Mouse (Mus musculus): ENCODE measurements at regions not wholly inside any gene's neighbourhood (a gene's known extent, or its start where the extent isn't known, plus 50 kb on each side); places are given as distances from the start of the nearest gene placed in this dataset.

DNA sequence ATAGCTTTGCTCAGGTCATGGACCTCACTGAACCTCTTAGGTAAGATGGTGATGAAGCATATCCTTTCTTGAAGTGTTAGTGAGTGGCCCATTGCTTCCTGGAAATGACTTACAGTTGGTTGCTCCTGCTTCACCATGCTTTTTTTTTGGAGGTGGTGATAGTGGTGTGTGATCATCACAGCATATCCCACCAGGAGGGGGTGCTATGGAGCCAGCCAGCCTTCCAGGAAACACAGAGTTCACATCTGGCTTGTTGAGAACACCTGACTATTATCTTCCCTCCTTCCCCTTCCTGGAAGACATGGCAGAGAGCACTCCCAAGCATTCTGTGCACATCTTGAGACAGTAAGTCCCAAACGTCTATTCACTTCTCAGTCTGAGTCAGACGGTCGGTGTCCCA, 586.6 kb upstream of the Sall1 start:
- H3K36me3 ChIP-seq (replicated peaks; ENCODE audit: control insufficient read depth, insufficient read depth, low read depth, low read length), result no peaks in the 10 kb centered on the region
- no peaks in the 10 kb centered on the region for H3K9me3 ChIP-seq (replicated peaks; ENCODE audit: control insufficient read depth, low read length)
- WGBS, result 82% methylated on average over 3 of the region's 3 CpGs
- H3K4me3 ChIP-seq (ENCODE audit: low read depth, low read length), result no peak overlapping the region
- no peaks in the 10 kb centered on the region for H3K27me3 ChIP-seq (ENCODE audit: control insufficient read depth, insufficient read depth, low read length)
- H3K9ac ChIP-seq (replicated peaks; ENCODE audit: low read length), result no peak overlapping the region
- no peaks in the 10 kb centered on the region for H3K4me1 ChIP-seq (ENCODE audit: control insufficient read depth, insufficient read depth, low read length)
- H3K4me2 ChIP-seq (ENCODE audit: low read depth, low read length), result no peak overlapping the region
- H3K27ac ChIP-seq (replicated peaks; ENCODE audit: low read depth, low read length), result no peak overlapping the region
- DNase-seq (ENCODE audit: low spot score) (no peak), ATAC-seq (replicated peaks; ENCODE audit: insufficient number of reproducible peaks, low FRiP score, low TSS enrichment, low read depth) (no peak)

DNA sequence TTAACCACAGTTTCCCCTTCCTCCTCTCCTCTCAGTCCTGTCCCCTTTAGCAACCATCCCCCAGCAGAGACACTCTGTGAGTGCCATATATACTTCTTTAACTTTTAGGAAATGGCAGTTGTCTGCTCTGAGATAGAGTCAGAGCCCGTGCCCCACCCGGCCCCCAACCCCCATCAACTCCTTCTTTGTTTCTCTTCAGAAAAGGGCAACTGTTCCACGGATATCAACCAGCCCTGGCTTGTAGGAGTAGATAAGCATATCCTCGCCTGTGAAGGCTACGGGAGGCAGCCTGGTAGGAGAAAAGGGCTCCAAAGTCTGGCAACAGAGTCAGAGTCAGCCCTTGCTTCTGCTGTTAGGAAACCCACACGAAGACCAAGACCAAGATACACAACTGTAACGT, 574.1 kb upstream of the Sall1 start:
- H3K27me3 ChIP-seq (ENCODE audit: control insufficient read depth, insufficient read depth, low read length), result no peaks in the 10 kb centered on the region
- H3K36me3 ChIP-seq (replicated peaks; ENCODE audit: control insufficient read depth, insufficient read depth, low read depth, low read length), result no peaks in the 10 kb centered on the region
- DNase-seq (ENCODE audit: low spot score) (no peak), ATAC-seq (replicated peaks; ENCODE audit: insufficient number of reproducible peaks, low FRiP score, low TSS enrichment, low read depth) (no peak)
- no peak overlapping the region for H3K9ac ChIP-seq (replicated peaks; ENCODE audit: low read length)
- no peak overlapping the region for H3K27ac ChIP-seq (replicated peaks; ENCODE audit: low read depth, low read length)
- H3K4me1 ChIP-seq (ENCODE audit: control insufficient read depth, insufficient read depth, low read length), result no peaks in the 10 kb centered on the region
- no peak overlapping the region for H3K4me2 ChIP-seq (ENCODE audit: low read depth, low read length)
- H3K4me3 ChIP-seq (ENCODE audit: low read depth, low read length), result no peak overlapping the region
- no peaks in the 10 kb centered on the region for H3K9me3 ChIP-seq (replicated peaks; ENCODE audit: control insufficient read depth, low read length)
- 64% methylated on average over 7 of the region's 7 CpGs for WGBS

GRCm38 (mm10) chr8:89615863-89616558, 572.0 kb upstream of the Sall1 start:
- no peak overlapping the region for H3K4me3 ChIP-seq (ENCODE audit: low read depth, low read length)
- no peak overlapping the region for H3K9ac ChIP-seq (replicated peaks; ENCODE audit: low read length)
- H3K4me2 ChIP-seq (ENCODE audit: low read depth, low read length), result no peak overlapping the region
- no peaks in the 10 kb centered on the region for H3K36me3 ChIP-seq (replicated peaks; ENCODE audit: control insufficient read depth, insufficient read depth, low read depth, low read length)
- no peaks in the 10 kb centered on the region for H3K9me3 ChIP-seq (replicated peaks; ENCODE audit: control insufficient read depth, low read length)
- ATAC-seq (replicated peaks; ENCODE audit: insufficient number of reproducible peaks, low FRiP score, low TSS enrichment, low read depth) (no peak), DNase-seq (ENCODE audit: low spot score) (no peak)
- H3K4me1 ChIP-seq (ENCODE audit: control insufficient read depth, insufficient read depth, low read length), result no peaks in the 10 kb centered on the region
- no peaks in the 10 kb centered on the region for H3K27me3 ChIP-seq (ENCODE audit: control insufficient read depth, insufficient read depth, low read length)
- WGBS, result 55% methylated on average over 8 of the region's 8 CpGs
- no peak overlapping the region for H3K27ac ChIP-seq (replicated peaks; ENCODE audit: low read depth, low read length)

DNA sequence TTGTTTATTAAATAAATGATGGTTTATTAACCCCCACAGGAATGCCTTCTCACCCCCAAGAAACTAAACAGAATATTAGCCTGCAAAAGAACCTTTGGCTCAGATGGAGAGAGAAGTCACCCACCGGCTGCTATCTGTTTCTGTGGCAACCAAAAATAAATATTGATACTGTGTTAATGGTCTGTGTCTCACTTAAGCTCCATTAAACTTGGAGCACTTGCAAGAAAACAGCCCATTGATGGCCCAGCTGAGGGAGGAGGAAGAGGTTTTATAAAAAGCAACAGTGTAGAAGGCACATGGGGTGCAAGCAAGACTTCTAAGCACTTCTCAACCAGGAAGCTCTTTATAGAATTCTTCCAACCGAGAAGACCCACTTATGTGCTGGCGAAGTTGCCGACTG, 565.1 kb upstream of the Sall1 start:
- Histone ChIP-seq H3K36me3 (replicated peaks; ENCODE audit: control insufficient read depth, insufficient read depth, low read depth, low read length) (no peaks in the 10 kb centered on the region), H3K9me3 (replicated peaks; ENCODE audit: control insufficient read depth, low read length) (no peaks in the 10 kb centered on the region), H3K4me3 (ENCODE audit: low read depth, low read length) (no peak overlapping the region), H3K27me3 (ENCODE audit: control insufficient read depth, insufficient read depth, low read length) (no peaks in the 10 kb centered on the region), H3K9ac (replicated peaks; ENCODE audit: low read length) (no peak overlapping the region), H3K4me1 (ENCODE audit: control insufficient read depth, insufficient read depth, low read length) (no peaks in the 10 kb centered on the region), H3K4me2 (ENCODE audit: low read depth, low read length) (no peak overlapping the region), H3K27ac (replicated peaks; ENCODE audit: low read depth, low read length) (no peak overlapping the region)
- WGBS, result 72% methylated on average over 4 of the region's 4 CpGs
- DNase-seq (ENCODE audit: low spot score) (no peak), ATAC-seq (replicated peaks; ENCODE audit: insufficient number of reproducible peaks, low FRiP score, low TSS enrichment, low read depth) (no peak)

DNA sequence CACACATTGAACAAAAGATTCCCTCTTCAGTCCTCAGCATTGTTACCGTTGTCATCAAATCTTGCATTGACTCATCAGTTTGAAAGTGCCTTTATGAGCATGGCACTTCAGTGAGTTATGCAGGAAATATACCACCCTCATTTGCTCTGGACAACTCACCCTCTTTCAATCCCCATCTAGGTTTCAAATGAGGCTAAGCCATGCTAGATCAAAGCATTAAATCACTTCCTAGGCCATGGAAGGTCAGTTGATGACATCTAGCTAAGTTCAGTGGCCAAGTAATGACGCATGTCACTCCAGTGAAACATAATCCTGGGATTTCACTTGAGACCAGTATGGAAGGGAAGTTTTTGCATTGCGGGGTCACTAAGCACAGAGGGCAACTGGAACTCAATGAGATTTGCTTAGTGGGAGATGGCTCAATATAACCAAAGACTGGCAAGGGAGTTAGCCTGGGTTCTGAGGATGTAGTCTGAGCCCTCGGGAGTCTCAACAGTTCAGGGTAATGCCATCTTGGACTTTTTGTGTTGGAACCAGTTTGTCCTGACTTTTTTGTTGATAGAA, 562.0 kb upstream of the Sall1 start:
- Histone ChIP-seq H3K36me3 (replicated peaks; ENCODE audit: control insufficient read depth, insufficient read depth, low read depth, low read length) (no peaks in the 10 kb centered on the region), H3K4me2 (ENCODE audit: low read depth, low read length) (no peak overlapping the region), H3K4me1 (ENCODE audit: control insufficient read depth, insufficient read depth, low read length) (no peaks in the 10 kb centered on the region), H3K27ac (replicated peaks; ENCODE audit: low read depth, low read length) (no peak overlapping the region), H3K27me3 (ENCODE audit: control insufficient read depth, insufficient read depth, low read length) (no peaks in the 10 kb centered on the region), H3K4me3 (ENCODE audit: low read depth, low read length) (no peak overlapping the region), H3K9ac (replicated peaks; ENCODE audit: low read length) (no peak overlapping the region), H3K9me3 (replicated peaks; ENCODE audit: control insufficient read depth, low read length) (no peaks in the 10 kb centered on the region)
- ATAC-seq (replicated peaks; ENCODE audit: insufficient number of reproducible peaks, low FRiP score, low TSS enrichment, low read depth) (no peak), DNase-seq (ENCODE audit: low spot score) (no peak)
- WGBS, result 77% methylated on average over 4 of the region's 4 CpGs

DNA sequence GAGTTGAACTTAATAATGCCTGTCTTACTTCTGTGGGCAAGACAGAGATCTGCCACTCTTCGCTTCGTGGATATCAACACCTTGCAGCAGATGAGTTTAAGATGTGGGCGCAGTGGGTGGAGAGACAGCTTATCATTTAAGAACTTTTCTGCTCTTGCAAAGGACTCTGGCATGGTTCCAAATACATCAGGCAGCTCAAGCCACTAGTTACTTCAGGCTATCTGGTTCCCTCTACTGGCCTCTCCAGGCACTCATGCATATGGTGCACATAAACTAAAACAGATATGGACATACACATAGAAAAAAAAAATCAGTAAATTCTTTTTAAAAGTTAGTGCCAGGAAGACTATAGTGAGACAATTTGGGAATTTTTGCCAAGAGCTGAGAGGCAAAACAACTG, 560.5 kb upstream of the Sall1 start:
- Histone ChIP-seq H3K4me1 (ENCODE audit: control insufficient read depth, insufficient read depth, low read length) (no peaks in the 10 kb centered on the region), H3K4me3 (ENCODE audit: low read depth, low read length) (no peak overlapping the region), H3K27ac (replicated peaks; ENCODE audit: low read depth, low read length) (no peak overlapping the region), H3K4me2 (ENCODE audit: low read depth, low read length) (no peak overlapping the region), H3K27me3 (ENCODE audit: control insufficient read depth, insufficient read depth, low read length) (no peaks in the 10 kb centered on the region), H3K9ac (replicated peaks; ENCODE audit: low read length) (no peak overlapping the region), H3K36me3 (replicated peaks; ENCODE audit: control insufficient read depth, insufficient read depth, low read depth, low read length) (no peaks in the 10 kb centered on the region), H3K9me3 (replicated peaks; ENCODE audit: control insufficient read depth, low read length) (no peaks in the 10 kb centered on the region)
- no peak for ATAC-seq (replicated peaks; ENCODE audit: insufficient number of reproducible peaks, low FRiP score, low TSS enrichment, low read depth)
- 96% methylated on average over 3 of the region's 3 CpGs for WGBS
- DNase-seq (ENCODE audit: low spot score), result peak; percentile 14

- no peak overlapping the region for H3K4me3 ChIP-seq (ENCODE audit: low read depth, low read length)
- DNase-seq (ENCODE audit: low spot score), result no peak
- ATAC-seq (replicated peaks; ENCODE audit: insufficient number of reproducible peaks, low FRiP score, low TSS enrichment, low read depth), result no peak
Observed at GRCm38 (mm10) chr8:89596380-89596779, 552.4 kb upstream of the Sall1 start.

DNA sequence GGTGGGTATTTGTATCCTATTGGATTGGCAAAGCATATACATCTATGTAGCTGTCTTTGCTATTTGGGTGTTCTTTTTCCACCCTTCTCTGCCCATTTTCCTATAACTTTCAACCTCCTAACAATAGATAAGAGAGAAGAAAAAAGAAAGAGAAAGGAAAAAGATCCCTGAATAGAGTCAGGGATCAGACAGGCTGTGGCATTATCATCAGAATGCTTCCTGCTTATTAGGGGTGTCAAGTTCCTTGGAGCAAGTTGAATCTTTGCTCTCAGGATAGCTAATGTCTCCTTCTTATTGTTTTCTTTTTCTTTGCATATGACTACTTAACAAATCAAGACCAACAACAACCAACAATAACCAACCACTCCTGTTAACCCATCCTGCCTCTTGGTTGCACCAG, 539.1 kb upstream of the Sall1 start:
- no peaks in the 10 kb centered on the region for H3K4me1 ChIP-seq (ENCODE audit: control insufficient read depth, insufficient read depth, low read length)
- ATAC-seq (replicated peaks; ENCODE audit: insufficient number of reproducible peaks, low FRiP score, low TSS enrichment, low read depth) (no peak), DNase-seq (ENCODE audit: low spot score) (no peak)
- no peak overlapping the region for H3K4me2 ChIP-seq (ENCODE audit: low read depth, low read length)
- H3K27me3 ChIP-seq (ENCODE audit: control insufficient read depth, insufficient read depth, low read length), result no peaks in the 10 kb centered on the region
- H3K4me3 ChIP-seq (ENCODE audit: low read depth, low read length), result no peak overlapping the region
- H3K9ac ChIP-seq (replicated peaks; ENCODE audit: low read length), result no peak overlapping the region
- H3K36me3 ChIP-seq (replicated peaks; ENCODE audit: control insufficient read depth, insufficient read depth, low read depth, low read length), result no peaks in the 10 kb centered on the region
- H3K9me3 ChIP-seq (replicated peaks; ENCODE audit: control insufficient read depth, low read length), result no peaks in the 10 kb centered on the region
- H3K27ac ChIP-seq (replicated peaks; ENCODE audit: low read depth, low read length), result no peak overlapping the region

More at GRCm38 (mm10) chr8:89596380-89596779, 552.4 kb upstream of the Sall1 start:
- Histone ChIP-seq H3K9ac (replicated peaks; ENCODE audit: low read length) (no peak overlapping the region), H3K27me3 (ENCODE audit: control insufficient read depth, insufficient read depth, low read length) (no peaks in the 10 kb centered on the region), H3K36me3 (replicated peaks; ENCODE audit: control insufficient read depth, insufficient read depth, low read depth, low read length) (no peaks in the 10 kb centered on the region), H3K4me2 (ENCODE audit: low read depth, low read length) (no peak overlapping the region), H3K27ac (replicated peaks; ENCODE audit: low read depth, low read length) (no peak overlapping the region), H3K9me3 (replicated peaks; ENCODE audit: control insufficient read depth, low read length) (no peaks in the 10 kb centered on the region), H3K4me1 (ENCODE audit: control insufficient read depth, insufficient read depth, low read length) (no peaks in the 10 kb centered on the region)
- WGBS, result 72% methylated on average over 7 of the region's 7 CpGs
